Mouse (Mus musculus) embryo, embryonic 10 days (tissue): ENCODE results near the gene Tbc1d2b.

Experiments
- DNase-seq: peaks from one replicate; pipeline ENCODE4 v3.0.0-alpha.2; 2015; ENCODE audit warnings: low spot score

The Tbc1d2b gene

DNA sequence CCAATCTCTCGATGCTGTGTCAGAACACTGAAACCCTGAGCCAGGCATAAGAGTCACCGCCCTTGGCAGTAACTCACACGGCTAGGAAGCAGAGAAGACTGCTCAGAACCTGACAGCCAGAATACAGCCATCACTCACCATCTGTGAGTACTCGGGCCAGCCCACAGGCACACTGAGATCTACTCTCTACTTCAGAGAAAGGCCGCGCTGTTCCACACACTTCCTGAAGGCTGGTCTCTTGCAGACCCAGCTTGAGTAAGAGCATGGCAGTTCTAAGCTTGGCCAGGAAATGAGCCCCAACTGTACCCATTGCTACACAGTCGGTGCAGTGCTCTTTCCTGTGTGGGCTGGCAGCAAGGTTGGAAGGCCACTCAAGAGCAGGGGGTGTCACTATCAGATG, 27.7 kb downstream of the Tbc1d2b start:
- no peak for DNase-seq

GRCm38 (mm10) chr9:90242291-90242690, 28.3 kb downstream of the Tbc1d2b start:
- no peak for DNase-seq

- DNase-seq, result peak; percentile 37
Observed at GRCm38 (mm10) chr9:90241618-90242017, 29.0 kb downstream of the Tbc1d2b start.

GRCm38 (mm10) chr9:90241041-90241440, 29.6 kb downstream of the Tbc1d2b start:
- no peak for DNase-seq

- DNase-seq, result no peak
Observed at GRCm38 (mm10) chr9:90240560-90240959, 30.0 kb downstream of the Tbc1d2b start.

DNA sequence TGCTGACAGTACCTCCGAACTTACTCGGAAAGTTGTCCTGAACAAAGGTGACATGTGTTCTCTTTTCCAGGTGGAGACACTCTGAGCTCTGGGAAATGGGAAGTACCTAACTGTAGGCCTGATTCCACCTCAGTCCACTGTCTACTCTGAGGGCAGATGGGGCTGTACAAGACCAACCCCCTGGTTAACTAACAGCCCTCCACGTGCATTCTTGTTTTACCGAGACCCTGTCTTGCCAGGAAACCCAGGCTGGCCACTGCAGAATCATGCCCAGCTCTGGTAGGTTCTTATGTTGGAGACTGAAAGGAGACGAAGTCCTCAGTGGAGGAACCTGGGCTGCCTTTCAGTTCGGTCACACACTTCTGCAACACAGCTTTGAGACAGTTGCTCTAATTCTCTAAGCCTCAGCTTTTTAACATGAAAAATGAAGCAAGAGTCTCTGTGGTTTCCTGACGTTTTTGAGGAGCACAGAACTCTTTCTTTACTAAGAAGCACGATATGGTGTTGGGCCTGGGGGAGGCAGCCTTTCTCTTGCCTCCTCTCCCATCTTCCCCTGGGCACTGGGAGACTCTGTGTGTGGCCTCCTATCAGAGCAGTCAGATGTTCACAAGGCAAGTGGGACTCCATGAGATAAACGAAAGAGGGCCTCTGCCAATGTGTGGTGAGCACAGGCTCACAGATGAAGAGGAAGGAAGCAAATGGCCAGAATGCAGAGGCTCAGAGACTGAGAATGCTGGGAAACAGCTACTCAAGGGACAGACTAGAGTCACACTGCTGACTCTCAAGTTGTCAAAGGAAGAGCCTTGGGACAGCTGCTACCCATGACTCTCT, 33.2 kb downstream of the Tbc1d2b start:
- DNase-seq, result peak; percentile 18

DNA sequence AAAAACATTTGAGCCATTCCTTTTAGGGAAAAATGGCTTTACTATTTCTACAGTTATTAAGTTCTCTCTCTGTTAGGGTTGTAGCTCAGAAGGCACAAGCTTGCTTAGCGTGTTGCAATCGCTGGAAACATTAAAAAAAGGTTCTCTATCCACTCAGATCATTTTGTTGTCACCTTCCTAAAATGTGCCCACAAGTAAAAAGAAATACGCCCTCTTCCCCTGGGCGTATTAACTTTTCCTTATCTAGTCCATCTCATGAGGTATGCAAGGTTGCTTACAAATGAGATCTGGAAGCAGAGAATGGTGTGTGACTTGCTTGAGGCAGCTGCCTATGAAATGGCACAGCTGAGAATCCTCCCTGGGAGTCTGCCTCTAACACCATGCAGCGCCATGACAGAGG, 33.8 kb downstream of the Tbc1d2b start:
- DNase-seq, result no peak

DNA sequence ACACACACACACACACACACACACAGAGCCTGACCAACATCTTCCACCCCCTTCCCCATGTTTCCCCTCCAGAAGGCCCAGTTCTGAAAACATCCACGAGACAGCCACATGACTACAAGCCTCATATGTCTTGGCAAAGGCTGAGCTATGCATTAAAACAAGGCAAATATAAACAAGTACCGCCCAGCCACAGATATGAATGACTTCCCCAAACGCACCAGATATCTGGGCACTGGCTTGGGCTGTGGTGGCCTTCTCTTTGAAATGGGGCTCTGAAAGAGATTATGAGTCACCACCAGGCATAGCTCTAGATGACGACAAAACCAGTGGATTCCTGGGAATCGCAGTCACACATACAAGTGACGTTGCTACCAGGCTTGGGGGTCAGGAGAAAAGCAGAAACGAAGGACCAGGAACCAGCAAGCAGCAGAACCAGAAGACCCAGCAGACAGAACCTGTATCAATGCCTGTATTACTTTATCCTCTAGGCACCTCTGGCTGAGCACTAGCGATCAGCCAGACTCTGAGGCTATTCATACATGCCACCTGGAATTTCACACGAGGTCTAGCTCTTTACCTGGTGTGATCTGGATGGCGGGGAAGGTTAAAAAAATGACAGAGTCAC, 35.2 kb downstream of the Tbc1d2b start:
- DNase-seq, result no peak

- no peak for DNase-seq
Observed at GRCm38 (mm10) chr9:90234786-90235185, 35.8 kb downstream of the Tbc1d2b start.

DNA sequence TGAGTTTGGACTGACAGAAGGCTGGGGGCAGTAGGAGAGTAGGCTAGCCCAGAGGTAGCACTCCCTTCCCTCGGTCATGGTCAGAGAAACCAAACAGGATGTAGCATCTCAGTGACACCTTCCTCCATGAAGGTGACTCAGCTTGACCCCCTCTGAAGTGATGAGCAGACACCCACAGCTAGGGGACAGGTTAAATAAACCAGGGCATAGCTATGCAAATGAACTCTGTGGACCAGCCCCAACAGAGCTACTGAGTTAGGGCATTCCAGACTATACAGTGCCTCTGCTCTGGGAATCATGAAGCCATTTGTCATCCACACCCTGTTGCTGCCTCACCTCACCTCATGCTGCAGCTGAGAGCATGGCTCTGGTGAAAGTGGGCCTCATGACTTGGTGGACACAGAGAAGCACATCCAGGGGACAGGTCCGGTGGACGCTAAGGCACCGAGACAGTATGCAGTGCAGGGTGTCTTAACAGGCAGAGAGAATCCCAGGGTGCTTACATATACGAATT, 36.6 kb downstream of the Tbc1d2b start:
- no peak for DNase-seq

DNA sequence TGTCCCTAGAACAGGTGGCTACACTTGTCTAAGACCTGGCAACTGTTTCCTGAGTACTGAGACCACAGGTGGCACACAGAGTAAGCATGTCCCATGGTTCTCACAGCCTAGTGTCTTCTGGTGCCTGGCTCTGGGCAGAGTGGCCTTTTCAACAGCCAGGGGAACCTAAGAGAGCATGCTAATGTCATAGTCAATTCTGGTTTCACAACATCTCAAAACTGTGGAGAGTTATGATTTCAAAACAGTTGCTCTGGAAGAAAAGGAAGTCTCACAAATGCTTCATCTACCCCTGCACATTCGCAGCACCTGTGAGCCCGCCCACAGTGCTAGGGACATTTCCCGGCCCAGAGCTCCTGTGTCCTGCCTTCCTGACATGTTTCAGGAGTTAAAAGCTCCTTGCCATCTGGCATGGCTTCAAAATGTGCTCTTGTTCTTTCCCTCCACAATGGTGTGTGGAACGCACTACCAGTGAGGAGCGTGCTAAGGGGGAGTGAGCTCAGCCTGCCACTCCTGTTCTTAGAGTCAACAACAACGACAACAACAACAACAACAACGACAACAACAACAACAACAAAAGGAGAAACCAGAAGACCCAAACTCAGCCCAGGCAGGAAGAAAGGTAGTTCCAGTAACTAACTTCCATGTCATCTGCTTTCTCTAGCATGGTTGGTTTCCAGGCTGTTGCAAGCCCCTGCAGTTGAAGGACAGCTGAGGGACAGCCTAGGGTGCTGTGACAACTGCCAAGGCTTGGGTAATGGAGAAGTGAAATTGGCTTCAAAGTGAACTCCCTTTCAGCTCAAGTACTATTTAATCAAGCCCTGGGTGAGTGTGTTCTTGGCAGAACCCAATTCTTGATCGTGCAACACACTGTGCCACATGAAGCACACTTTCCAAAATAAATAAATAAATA, 37.6 kb downstream of the Tbc1d2b start:
- DNase-seq, result no peak

DNA sequence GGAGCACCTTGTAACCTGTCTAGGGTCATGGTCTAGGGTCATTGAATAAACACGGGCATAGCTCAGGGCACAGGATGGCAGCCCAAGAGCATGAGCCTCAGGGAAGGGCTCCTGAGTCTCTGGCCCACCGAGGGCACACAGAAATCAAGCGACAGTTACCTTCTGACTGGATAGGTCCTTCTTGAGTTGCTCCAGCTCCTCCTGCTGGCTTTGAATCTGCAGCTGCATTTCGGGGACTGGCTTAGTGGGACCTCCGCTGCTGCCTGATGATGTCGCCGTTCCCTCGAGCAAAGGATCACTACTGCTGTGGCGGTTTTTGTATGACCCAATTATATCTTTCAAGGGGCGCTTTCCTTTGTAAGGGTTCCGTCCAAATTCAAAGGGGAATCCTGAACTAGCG, 43.4 kb downstream of the Tbc1d2b start:
- DNase-seq, result no peak

- DNase-seq, result no peak
Observed at GRCm38 (mm10) chr9:90226742-90227096, 43.9 kb downstream of the Tbc1d2b start.

DNA sequence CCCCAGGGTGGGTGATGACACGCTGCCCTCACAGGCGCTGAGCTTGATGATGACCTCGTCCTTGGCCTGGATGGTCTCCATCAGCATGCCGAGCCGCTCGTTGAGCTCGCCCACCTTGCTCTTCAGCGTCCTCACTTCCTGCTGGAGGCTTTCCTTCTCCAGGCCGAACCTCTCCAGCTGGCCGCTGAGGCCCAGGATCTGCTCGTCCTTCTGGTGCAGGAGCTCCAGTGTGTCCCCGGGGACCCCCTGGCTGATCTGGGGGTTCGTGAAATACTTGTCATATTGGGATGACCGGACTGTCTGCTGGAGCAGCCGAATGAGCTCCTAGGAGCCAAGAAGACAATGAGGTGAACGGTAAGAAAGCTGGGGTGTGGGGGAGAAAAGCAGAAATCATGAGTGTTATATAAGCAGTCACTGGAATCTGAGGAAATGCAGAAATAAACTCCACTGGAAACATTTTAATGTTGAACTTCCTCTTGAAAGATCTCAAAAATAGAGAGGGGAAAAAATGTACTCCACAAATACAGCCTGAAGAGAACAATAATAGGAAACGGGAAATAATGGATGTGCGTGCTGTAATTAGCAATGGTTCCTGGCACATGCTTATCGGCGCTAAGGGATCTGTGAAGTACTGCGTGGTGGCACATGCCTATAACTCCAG, 44.4 kb downstream of the Tbc1d2b start:
- no peak for DNase-seq

DNA sequence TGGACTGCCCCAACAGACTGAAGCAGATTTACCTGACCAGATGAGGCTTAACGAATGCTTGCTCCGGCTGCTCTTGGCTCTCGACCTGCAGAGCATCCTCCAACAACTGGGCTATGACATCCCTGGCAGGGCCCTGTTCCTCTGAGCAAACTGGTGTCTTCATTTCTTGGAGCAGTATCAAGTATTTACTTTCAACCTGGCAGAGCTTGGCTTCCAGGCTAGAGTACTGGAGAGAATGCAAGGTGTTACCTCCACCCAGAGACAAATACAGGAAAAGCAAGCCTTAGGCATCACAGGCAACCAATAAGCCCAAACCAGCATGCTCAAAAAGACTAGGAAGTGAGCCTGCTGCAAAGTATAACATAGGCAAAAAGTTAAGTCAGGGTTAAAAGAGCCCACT, 48.3 kb downstream of the Tbc1d2b start:
- DNase-seq, result no peak

DNA sequence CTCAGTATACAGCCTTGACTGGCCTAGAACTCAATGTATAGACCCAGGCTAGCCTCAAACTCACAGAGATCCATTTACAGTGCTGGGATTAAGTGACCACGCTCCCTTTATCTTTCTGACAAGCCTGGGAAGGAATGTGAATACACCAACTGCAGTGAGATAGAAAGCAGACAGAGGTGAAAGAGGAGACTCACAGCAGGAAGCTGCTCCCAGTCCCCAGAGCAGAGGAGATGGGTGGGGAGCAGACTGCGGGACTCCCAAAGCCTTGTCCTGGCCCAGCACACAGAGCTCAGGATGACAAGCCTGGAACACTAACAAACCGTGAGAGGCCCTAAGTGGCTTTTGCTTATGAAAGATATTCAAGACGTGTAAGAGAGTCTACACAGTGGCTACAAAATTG, 53.1 kb downstream of the Tbc1d2b start:
- DNase-seq, result no peak

- no peak for DNase-seq
Observed at GRCm38 (mm10) chr9:90216259-90217001, 54.2 kb downstream of the Tbc1d2b start.

- no peak for DNase-seq
Observed at GRCm38 (mm10) chr9:90213127-90213526, 57.5 kb downstream of the Tbc1d2b start.

- no peak for DNase-seq
Observed at GRCm38 (mm10) chr9:90208655-90209054, 61.9 kb downstream of the Tbc1d2b start.

DNA sequence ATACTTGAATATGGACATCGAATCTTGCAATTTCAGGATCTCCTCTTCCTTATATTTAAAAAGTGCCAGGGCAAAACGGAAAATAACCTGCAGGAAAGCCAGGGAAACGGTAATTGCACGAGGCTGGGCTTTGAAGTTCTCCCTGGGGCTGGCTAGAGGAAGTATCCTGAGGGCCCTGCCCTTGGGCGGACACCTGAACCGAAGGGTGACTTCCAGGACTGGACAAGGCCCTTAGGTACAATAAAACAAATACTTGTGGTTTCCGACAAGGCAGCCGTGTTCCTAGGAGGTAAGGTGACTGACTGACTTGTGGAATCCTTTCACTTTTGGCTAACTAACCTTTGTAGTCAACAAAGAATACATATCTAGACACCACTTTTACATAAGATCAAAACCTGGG, 62.8 kb downstream of the Tbc1d2b start:
- DNase-seq, result no peak

DNA sequence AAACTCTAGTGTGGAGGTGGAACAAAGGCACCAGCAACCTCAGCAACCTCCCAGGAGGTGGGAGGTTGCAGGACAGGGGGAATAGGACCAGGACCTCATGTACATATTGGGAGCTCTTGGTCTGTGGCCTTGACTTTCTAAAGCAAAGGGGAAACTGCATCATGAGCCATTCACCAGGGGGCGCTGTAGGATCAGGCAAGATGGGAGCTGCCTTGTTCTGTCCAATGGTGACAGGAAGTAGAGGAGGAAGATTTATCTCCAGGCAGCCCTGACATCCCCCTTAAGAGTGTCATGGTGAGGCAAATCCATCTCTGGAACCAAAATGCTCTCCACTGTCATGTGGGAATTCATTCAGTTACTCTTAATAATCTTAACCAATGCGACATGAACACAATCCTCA, 64.1 kb downstream of the Tbc1d2b start:
- DNase-seq, result peak; percentile 88
